Mouse (Mus musculus): ENCODE measurements at regions not wholly inside any gene's neighbourhood (a gene's known extent, or its start where the extent isn't known, plus 50 kb on each side); places are given as distances from the start of the nearest gene placed in this dataset.

GRCm38 (mm10) chr11:28695031-28695430 lies 110.9 kb upstream of the Ccdc85a start:
- Histone ChIP-seq H3K79me2 (replicated peaks; ENCODE audit: control insufficient read depth, extremely low read depth, insufficient read depth, poor library complexity, severe bottlenecking) (no peaks in the 10 kb centered on the region), H3K27me3 (replicated peaks) (no peaks in the 10 kb centered on the region), H3K36me3 (replicated peaks in 1 of 2; ENCODE audit: control insufficient read depth in 1 of 2, insufficient read depth in 1 of 2, low read length in 1 of 2) (no peaks in the 10 kb centered on the region), H3K4me3 (replicated peaks in 1 of 3; ENCODE audit: low read depth in 2 of 3, low read length in 2 of 3, poor library complexity in 1 of 3) (no peak overlapping the region), H3K4me2 (ENCODE audit: insufficient read depth, low read depth, poor library complexity, severe bottlenecking) (no peak overlapping the region), H3K4me1 (ENCODE audit: control insufficient read depth in 1 of 2, insufficient read depth in 2 of 2) (peaks cover 0 to 8% of the 10 kb centered on the region in 2 experiments; a peak in 2 of 4 replicates), H3K9ac (ENCODE audit: insufficient read depth, low read depth) (no peak overlapping the region), H3K9me3 (replicated peaks; ENCODE audit: low read length) (no peaks in the 10 kb centered on the region), H3K27ac (ENCODE audit: insufficient read depth, low read depth) (no peak overlapping the region)
- dilution Hi-C loops (cut with MboI; ENCODE audit: extremely low pct_ligation_motif_present, extremely low pct_unique_long_range_greater_than_20kb, low sequenced_read_pairs) (no loop called here), in situ Hi-C loops (cut with MboI; ENCODE audit: low pct_ligation_motif_present, low pct_unique_long_range_greater_than_20kb, low sequenced_read_pairs) (no loop called here)
- DNase-seq (ENCODE audit: extremely low read depth), result no peak
- TF ChIP-seq E2F4 (IDR thresholded peaks at IDR 0.05; ENCODE audit: insufficient replicate concordance, low read depth, low read length) (no peak), CTCF (conservative IDR thresholded peaks at IDR 0.05 in 1 of 2, IDR thresholded peaks at IDR 0.05 in 1 of 2; ENCODE audit: low read depth in 2 of 2, low read length in 2 of 2) (no peak), GABPA (IDR thresholded peaks at IDR 0.05; ENCODE audit: insufficient replicate concordance, low read depth, low read length) (no peak), SIN3A (IDR thresholded peaks at IDR 0.05; ENCODE audit: low read length) (no peak), POLR2A (IDR thresholded peaks at IDR 0.05; ENCODE audit: low read depth, low read length) (no peak), EP300 (IDR thresholded peaks at IDR 0.05; ENCODE audit: low read length) (no peak), ELF1 (IDR thresholded peaks at IDR 0.05; ENCODE audit: low read depth, low read length) (no peak), USF2 (conservative IDR thresholded peaks at IDR 0.05; ENCODE audit: low read depth, low read length) (no peak), CHD2 (IDR thresholded peaks at IDR 0.05; ENCODE audit: low read length) (no peak), ETS1 (conservative IDR thresholded peaks at IDR 0.05; ENCODE audit: low read depth, low read length) (no peak), ZKSCAN1 (IDR thresholded peaks at IDR 0.05; ENCODE audit: borderline replicate concordance, low read depth, low read length) (no peak), POLR2AphosphoS2 (IDR thresholded peaks at IDR 0.05; ENCODE audit: low read depth, low read length) (no peak), MEF2A (IDR thresholded peaks at IDR 0.05; ENCODE audit: borderline replicate concordance, low read depth, low read length) (no peak), JUN (IDR thresholded peaks at IDR 0.05; ENCODE audit: insufficient read depth, low read depth, low read length) (no peak), SMC3 (IDR thresholded peaks at IDR 0.05; ENCODE audit: low read depth, low read length) (no peak), RAD21 (IDR thresholded peaks at IDR 0.05; ENCODE audit: low read depth, low read length) (no peak), ZC3H11A (IDR thresholded peaks at IDR 0.05; ENCODE audit: low read depth, low read length) (no peak), NRF1 (IDR thresholded peaks at IDR 0.05; ENCODE audit: low read depth, low read length) (no peak), CHD1 (IDR thresholded peaks at IDR 0.05; ENCODE audit: low read depth, low read length) (no peak), ZMIZ1 (IDR thresholded peaks at IDR 0.05; ENCODE audit: low read depth, low read length) (no peak)

GRCm38 (mm10) chr11:28693303-28693702 lies 109.2 kb upstream of the Ccdc85a start:
- in situ Hi-C loops (cut with MboI; ENCODE audit: low pct_ligation_motif_present, low pct_unique_long_range_greater_than_20kb, low sequenced_read_pairs) (no loop called here), dilution Hi-C loops (cut with MboI; ENCODE audit: extremely low pct_ligation_motif_present, extremely low pct_unique_long_range_greater_than_20kb, low sequenced_read_pairs) (no loop called here)
- Histone ChIP-seq H3K36me3 (replicated peaks in 1 of 2; ENCODE audit: control insufficient read depth in 1 of 2, insufficient read depth in 1 of 2, low read length in 1 of 2) (no peaks in the 10 kb centered on the region), H3K9me3 (replicated peaks; ENCODE audit: low read length) (no peaks in the 10 kb centered on the region), H3K4me2 (ENCODE audit: insufficient read depth, low read depth, poor library complexity, severe bottlenecking) (no peak overlapping the region), H3K27ac (ENCODE audit: insufficient read depth, low read depth) (no peak overlapping the region), H3K9ac (ENCODE audit: insufficient read depth, low read depth) (no peak overlapping the region), H3K4me1 (ENCODE audit: control insufficient read depth in 1 of 2, insufficient read depth in 2 of 2) (peaks cover 0 to 8% of the 10 kb centered on the region in 2 experiments; a peak in 2 of 4 replicates), H3K79me2 (replicated peaks; ENCODE audit: control insufficient read depth, extremely low read depth, insufficient read depth, poor library complexity, severe bottlenecking) (no peaks in the 10 kb centered on the region), H3K27me3 (replicated peaks) (no peaks in the 10 kb centered on the region), H3K4me3 (replicated peaks in 1 of 3; ENCODE audit: low read depth in 2 of 3, low read length in 2 of 3, poor library complexity in 1 of 3) (no peak overlapping the region)
- DNase-seq (ENCODE audit: extremely low read depth), result no peak
- TF ChIP-seq ELF1 (IDR thresholded peaks at IDR 0.05; ENCODE audit: low read depth, low read length) (no peak), GABPA (IDR thresholded peaks at IDR 0.05; ENCODE audit: insufficient replicate concordance, low read depth, low read length) (no peak), UBTF (IDR thresholded peaks at IDR 0.05; ENCODE audit: low read depth, low read length) (no peak), NELFE (IDR thresholded peaks at IDR 0.05; ENCODE audit: low read depth, low read length) (no peak), USF2 (conservative IDR thresholded peaks at IDR 0.05; ENCODE audit: low read depth, low read length) (no peak), MYC (IDR thresholded peaks at IDR 0.05; ENCODE audit: low read depth, low read length) (no peak), MXI1 (IDR thresholded peaks at IDR 0.05; ENCODE audit: low read depth, low read length) (no peak), IRF4 (IDR thresholded peaks at IDR 0.05; ENCODE audit: low read depth, low read length) (no peak)

Measured in CH12.LX (cell line).